Mouse (Mus musculus) MEL (cell line): ENCODE measurements around the gene Ss18l2. TPM values are rescaled to one million over a fixed set of nuclear protein-coding genes. Genes with fewer than 3 reads are reported as not detected.
A peak's percentile ranks its signal among the peaks of the same experiment; 100 is the strongest.

Source experiments
- DNase-seq: peaks from one replicate; pipeline ENCODE4 v3.0.0; 2011; ENCODE audit warnings: low read depth, low spot score
- H3K27ac ChIP-seq: 2 replicates; pipeline ENCODE4 v1.5.1; 2012; ENCODE audit warnings: low read depth, mild to moderate bottlenecking, control low read depth, low read length, moderate library complexity; ENCODE audit not compliant: control insufficient read depth
- H3K27me3 ChIP-seq, 2 experiments: fragments of 150-350 bp in 1 of 2; sonication (generic) in 1 of 2; 2 replicates each; pipeline ENCODE4 v1.6.1; 2012; ENCODE audit warnings: low read length in 2 of 2, mild to moderate bottlenecking in 2 of 2, improper control_type of control experiment in 1 of 2, moderate library complexity in 1 of 2; ENCODE audit not compliant: insufficient read depth in 2 of 2, control insufficient read depth in 1 of 2
- H3K36me3 ChIP-seq, 2 experiments: 2 replicates each; pipeline ENCODE4 v1.6.1; 2012 to 2014; ENCODE audit warnings: low read length in 2 of 2, improper control_type of control experiment in 1 of 2, inconsistent platforms in 1 of 2, mild to moderate bottlenecking in 1 of 2; ENCODE audit not compliant: insufficient read depth in 2 of 2, control insufficient read depth in 1 of 2
- H3K4me1 ChIP-seq, 2 experiments: fragments of 150-350 bp in 1 of 2; sonication (generic) in 1 of 2; 2 replicates each; pipeline ENCODE4 v1.6.1; 2012; ENCODE audit warnings: low read length in 2 of 2, improper control_type of control experiment in 1 of 2, mild to moderate bottlenecking in 1 of 2; ENCODE audit not compliant: insufficient read depth in 2 of 2, control insufficient read depth in 1 of 2
- H3K4me3 ChIP-seq, 2 experiments: fragments of 150-350 bp in 1 of 2; sonication (generic) in 1 of 2; 2 replicates each; pipeline ENCODE4 v1.5.1; 2012; ENCODE audit warnings: low read depth in 2 of 2, low read length in 2 of 2, mild to moderate bottlenecking in 2 of 2, moderate library complexity in 2 of 2, control low read depth in 1 of 2, improper control_type of control experiment in 1 of 2; ENCODE audit not compliant: control insufficient read depth in 1 of 2, insufficient read depth in 1 of 2
- H3K79me2 ChIP-seq: 2 replicates; pipeline ENCODE4 v1.6.1; 2012; ENCODE audit warnings: mild to moderate bottlenecking, low read length, moderate library complexity; ENCODE audit not compliant: control insufficient read depth, poor library complexity, insufficient read depth
- H3K9ac ChIP-seq: 2 replicates; pipeline ENCODE4 v1.6.1; 2012; ENCODE audit warnings: low read depth, mild to moderate bottlenecking, control low read depth, low read length, moderate library complexity; ENCODE audit not compliant: control insufficient read depth, poor library complexity, severe bottlenecking
- H3K9me3 ChIP-seq: fragments of 150-350 bp; sonication (generic); replicated peaks from 2 replicates; pipeline ENCODE4 v1.6.1; 2012; ENCODE audit warnings: mild to moderate bottlenecking, low read length, improper control_type of control experiment, moderate library complexity; ENCODE audit not compliant: insufficient read depth
- CHD1 ChIP-seq: IDR thresholded peaks from 2 replicates; pipeline ENCODE4 v1.6.1; 2012; ENCODE audit warnings: low read depth, mild to moderate bottlenecking, inconsistent platforms, low read length, improper control_type of control experiment
- CTCF ChIP-seq, 3 experiments: IDR thresholded peaks in 2 of 3; conservative IDR thresholded peaks in 1 of 3; 2 replicates each; pipeline ENCODE4 v1.5.1; 2011 to 2012; ENCODE audit warnings: low read length in 3 of 3, low read depth in 2 of 3, mild to moderate bottlenecking in 2 of 3, improper control_type of control experiment in 1 of 3, inconsistent platforms in 1 of 3, mixed read lengths in 1 of 3, moderate library complexity in 1 of 3; ENCODE audit not compliant: control insufficient read depth in 1 of 3, insufficient read depth in 1 of 3, poor library complexity in 1 of 3, severe bottlenecking in 1 of 3
- E2F4 ChIP-seq: IDR thresholded peaks from 2 replicates; pipeline ENCODE4 v1.6.1; 2011; ENCODE audit warnings: low read depth, low read length, improper control_type of control experiment, borderline replicate concordance
- EP300 ChIP-seq, 2 experiments: IDR thresholded peaks; 2 replicates each; pipeline ENCODE4 v1.6.1; 2011; ENCODE audit warnings: improper control_type of control experiment in 2 of 2, low read length in 2 of 2, low read depth in 1 of 2, mild to moderate bottlenecking in 1 of 2
- GABPA ChIP-seq: IDR thresholded peaks from 2 replicates; pipeline ENCODE4 v1.6.1; 2012; ENCODE audit warnings: low read depth, mild to moderate bottlenecking, inconsistent platforms, low read length, improper control_type of control experiment, moderate library complexity
- GATA1 ChIP-seq: IDR thresholded peaks from 2 replicates; pipeline ENCODE4 v1.6.1; 2011; ENCODE audit warnings: low read depth, low read length, improper control_type of control experiment
- JUND ChIP-seq: IDR thresholded peaks from 2 replicates; pipeline ENCODE4 v1.6.1; 2011; ENCODE audit warnings: low read depth, mild to moderate bottlenecking, improper control_type of control experiment, low read length
- KAT2A ChIP-seq: conservative IDR thresholded peaks from 2 replicates; pipeline ENCODE4 v1.6.1; 2012; ENCODE audit warnings: low read depth, low read length, improper control_type of control experiment, inconsistent platforms
- MAFK ChIP-seq: IDR thresholded peaks from 2 replicates; pipeline ENCODE4 v1.6.1; 2011; ENCODE audit warnings: low read depth, mild to moderate bottlenecking, low read length, improper control_type of control experiment, borderline replicate concordance
- MAX ChIP-seq: IDR thresholded peaks from 2 replicates; pipeline ENCODE4 v1.6.1; 2011; ENCODE audit warnings: low read length, improper control_type of control experiment
- MYB ChIP-seq: IDR thresholded peaks from 2 replicates; pipeline ENCODE4 v1.6.1; 2011; ENCODE audit warnings: mild to moderate bottlenecking, low read depth, low read length, improper control_type of control experiment
- NELFE ChIP-seq: IDR thresholded peaks from 2 replicates; pipeline ENCODE4 v1.6.1; 2011; ENCODE audit warnings: low read depth, low read length, improper control_type of control experiment
- RAD21 ChIP-seq: IDR thresholded peaks from 2 replicates; pipeline ENCODE4 v1.6.1; 2011; ENCODE audit warnings: mild to moderate bottlenecking, low read depth, low read length, improper control_type of control experiment
- RCOR1 ChIP-seq: IDR thresholded peaks from 2 replicates; pipeline ENCODE4 v1.6.1; 2012; ENCODE audit warnings: low read depth, mild to moderate bottlenecking, inconsistent platforms, low read length, improper control_type of control experiment
- SIN3A ChIP-seq: IDR thresholded peaks from 2 replicates; pipeline ENCODE4 v1.6.1; 2012; ENCODE audit warnings: low read length, improper control_type of control experiment, inconsistent platforms
- SMC3 ChIP-seq: IDR thresholded peaks from 2 replicates; pipeline ENCODE4 v1.6.1; 2011; ENCODE audit warnings: low read depth, low read length, improper control_type of control experiment
- TAL1 ChIP-seq: IDR thresholded peaks from 2 replicates; pipeline ENCODE4 v1.6.1; 2012; ENCODE audit warnings: mild to moderate bottlenecking, inconsistent platforms, low read length, moderate library complexity, mixed read lengths
- TBP ChIP-seq: IDR thresholded peaks from 2 replicates; pipeline ENCODE4 v1.8.0; 2011; ENCODE audit warnings: low read depth, low read length, improper control_type of control experiment
- TCF12 ChIP-seq: IDR thresholded peaks from 2 replicates; pipeline ENCODE4 v1.6.1; 2014; ENCODE audit warnings: low read depth, mild to moderate bottlenecking, inconsistent platforms, low read length, improper control_type of control experiment, moderate library complexity
- UBTF ChIP-seq: IDR thresholded peaks from 2 replicates; pipeline ENCODE4 v1.6.1; 2012; ENCODE audit warnings: low read depth, mild to moderate bottlenecking, inconsistent platforms, low read length, improper control_type of control experiment, moderate library complexity, borderline replicate concordance; ENCODE audit not compliant: insufficient read depth
- USF1 ChIP-seq: IDR thresholded peaks from 2 replicates; pipeline ENCODE4 v1.6.1; 2014; ENCODE audit warnings: low read depth, mild to moderate bottlenecking, inconsistent platforms, low read length, improper control_type of control experiment, moderate library complexity
- ZC3H11A ChIP-seq: IDR thresholded peaks from 2 replicates; pipeline ENCODE4 v1.6.1; 2012; ENCODE audit warnings: low read depth, mild to moderate bottlenecking, inconsistent platforms, low read length, improper control_type of control experiment
- ZMIZ1 ChIP-seq: IDR thresholded peaks from 2 replicates; pipeline ENCODE4 v1.6.1; 2012; ENCODE audit warnings: low read depth, mild to moderate bottlenecking, inconsistent platforms, low read length, improper control_type of control experiment, moderate library complexity
- ZNF384 ChIP-seq: IDR thresholded peaks from 2 replicates; pipeline ENCODE4 v1.6.1; 2012; ENCODE audit warnings: low read depth, mild to moderate bottlenecking, inconsistent platforms, low read length, improper control_type of control experiment
- polyA plus RNA-seq, 2 experiments: library from polyadenylated mRNA; stranded (reverse) in 1 of 2; unstranded in 1 of 2; fragments of >175 nt in 1 of 2; fragments of >200 nt in 1 of 2; gene quantifications; 2 replicates each; pipeline versions ENCODE4 v1.2.1 to v1.2.4; 2012; ENCODE audit warnings: low replicate concordance in 2 of 2, low read depth in 1 of 2; ENCODE audit not compliant: insufficient read length in 2 of 2, insufficient read depth in 1 of 2, missing spikeins in 1 of 2
- total RNA-seq: library from RNA; depleted of rRNA; stranded (reverse); fragments of 300-350 nt; gene quantifications from 2 replicates; pipeline ENCODE4 v1.2.3, GENCODE M21; 2012

The Ss18l2 gene
- total and polyA plus RNA-seq, 3 experiments = 47.8 to 48.5 TPM; not detected in 1

GRCm38 (mm10) chr9:121697150-121698049 is 12.7 kb upstream of the Ss18l2 start:
- H3K4me1 ChIP-seq = no peaks in the 10 kb centered on the region
- H3K27me3 ChIP-seq = no peaks in the 10 kb centered on the region
- no peak overlapping the region for H3K4me3 ChIP-seq
- H3K79me2 ChIP-seq = no peaks in the 10 kb centered on the region
- H3K36me3 ChIP-seq = no peaks in the 10 kb centered on the region
- peak; percentile 83 for TF ChIP-seq SMC3
- no peak for TF ChIP-seq MAFK
- TF ChIP-seq TCF12 = no peak
- TF ChIP-seq GABPA = no peak
- TF ChIP-seq TBP = 0 out of 2 replicates have a peak, but pooled peaks have one; percentile 36
- peak; percentile 71 for TF ChIP-seq RAD21
- peak; percentile 74 to 91 (median 85) for TF ChIP-seq CTCF (IDR thresholded peaks at IDR 0.05 in 2 of 3, conservative IDR thresholded peaks at IDR 0.05 in 1 of 3; ENCODE audit: control insufficient read depth in 1 of 3, insufficient read depth in 1 of 3, low read depth in 2 of 3, low read length in 3 of 3, poor library complexity in 1 of 3, severe bottlenecking in 1 of 3)
- TF ChIP-seq ZC3H11A = peak; percentile 78
- peak; percentile 55; the same call in 1 of the 2 replicates for TF ChIP-seq SIN3A
- no peak for TF ChIP-seq MAX
- no peak for TF ChIP-seq MYB
- TF ChIP-seq JUND = peak; percentile 37; the same call in 1 of the 2 replicates
- no peak for TF ChIP-seq GATA1
- TF ChIP-seq ZNF384 = peak; percentile 75
- 0 out of 4 replicates have a peak, but pooled peaks of 1 of the 2 experiments have one; percentile 21 for TF ChIP-seq EP300 (IDR thresholded peaks at IDR 0.05; ENCODE audit: low read depth in 1 of 2, low read length in 2 of 2)
- no peak for TF ChIP-seq KAT2A
- TF ChIP-seq E2F4 = no peak
- no peak overlapping the region for H3K27ac ChIP-seq
- H3K9ac ChIP-seq = no peak overlapping the region
- peak; percentile 78 for DNase-seq
- H3K9me3 ChIP-seq = no peaks in the 10 kb centered on the region

GRCm38 (mm10) chr9:121704261-121704645 is 5.9 kb upstream of the Ss18l2 start:
- DNase-seq = no peak
- H3K9ac ChIP-seq = peak overlapping the region; percentile 54
- TF ChIP-seq TBP (no peak), UBTF (no peak), CTCF (IDR thresholded peaks at IDR 0.05 in 2 of 3, conservative IDR thresholded peaks at IDR 0.05 in 1 of 3; ENCODE audit: control insufficient read depth in 1 of 3, insufficient read depth in 1 of 3, low read depth in 2 of 3, low read length in 3 of 3, poor library complexity in 1 of 3, severe bottlenecking in 1 of 3) (no peak), CHD1 (no peak), TCF12 (no peak), NELFE (no peak), RCOR1 (no peak), USF1 (no peak), TAL1 (no peak), ZMIZ1 (no peak), GATA1 (no peak)
- no peaks in the 10 kb centered on the region for H3K9me3 ChIP-seq
- no peaks in the 10 kb centered on the region for H3K27me3 ChIP-seq
- H3K27ac ChIP-seq = no peak overlapping the region; the same call in 1 of the 2 replicates
- H3K4me1 ChIP-seq = peaks cover 15 to 38% of the 10 kb centered on the region in 2 experiments
- no peaks in the 10 kb centered on the region for H3K79me2 ChIP-seq
- peak overlapping the region; percentile 45 to 82 for H3K4me3 ChIP-seq
- H3K36me3 ChIP-seq = peaks cover 0 to 24% of the 10 kb centered on the region in 2 experiments; a peak in 2 of 4 replicates
